Mouse (Mus musculus) G1E (cell line): ENCODE data around the gene Zfp976.

Source experiments
- CTCF ChIP-seq: IDR thresholded peaks from 2 replicates; pipeline ENCODE4 v1.5.1; 2012; ENCODE audit warnings: low read depth, low read length, inconsistent platforms, mixed read lengths
- TAL1 ChIP-seq: conservative IDR thresholded peaks from 2 replicates; pipeline ENCODE4 v1.6.1; 2012; ENCODE audit warnings: low read depth, low read length, inconsistent platforms, mixed read lengths

DNA sequence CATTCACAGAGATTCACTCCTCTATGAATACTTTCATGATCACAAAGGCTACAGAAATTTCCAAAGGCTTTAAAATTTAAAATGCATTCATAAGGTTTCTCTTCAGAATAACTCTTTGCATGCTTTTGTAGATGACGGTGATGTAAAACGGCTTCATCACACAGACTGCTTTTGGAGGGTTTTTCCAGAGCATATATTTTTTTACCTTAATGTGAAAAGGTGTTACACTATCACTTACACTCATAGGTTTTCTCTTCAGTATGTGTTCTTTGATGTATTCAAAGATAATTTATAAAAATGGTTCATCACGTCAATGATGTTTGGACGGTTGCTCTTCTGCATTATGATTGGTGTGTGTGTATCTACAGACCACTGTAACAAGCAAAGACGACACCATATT lies 63.9 kb downstream of the Zfp976 start, which contains the start of gene Gm21028:
- no peak for TF ChIP-seq CTCF
- no peak for TF ChIP-seq TAL1
